Mouse (Mus musculus): ENCODE measurements at regions not wholly inside any gene's neighbourhood (a gene's known extent, or its start where the extent isn't known, plus 50 kb on each side); places are given as distances from the start of the nearest gene placed in this dataset.

DNA sequence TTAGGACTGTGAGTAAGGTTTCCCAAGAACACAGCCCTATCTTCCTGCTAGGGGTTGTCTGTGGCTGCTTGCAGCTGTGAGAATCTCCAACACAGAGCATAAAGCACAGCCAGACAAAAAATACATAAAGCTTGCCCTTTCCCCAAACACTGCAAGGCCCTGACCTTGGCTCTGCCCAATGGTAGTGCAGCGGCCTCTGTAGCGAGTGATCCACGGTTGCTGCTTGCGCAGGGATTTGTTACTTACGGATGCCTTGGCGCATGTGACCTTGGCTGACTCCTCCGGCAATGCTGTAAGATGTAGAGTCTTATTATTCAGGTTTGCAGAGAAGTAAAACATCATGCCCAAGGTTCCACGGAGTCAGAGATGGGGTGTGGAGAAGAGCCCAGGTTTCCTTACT lies 61.4 kb upstream of the Zfp703 start:
- H3K4me2 ChIP-seq, result no peak overlapping the region
- no peak overlapping the region for H3K9ac ChIP-seq (ENCODE audit: low read length)
- no peak for DNase-seq (ENCODE audit: low spot score, missing footprints)
- H3K4me3 ChIP-seq (ENCODE audit: low read depth, low read length), result no peak overlapping the region
- H3K9me3 ChIP-seq (ENCODE audit: control insufficient read depth, low read length), result no peaks in the 10 kb centered on the region
- H3K27ac ChIP-seq (ENCODE audit: low read depth, low read length), result no peak overlapping the region
- H3K36me3 ChIP-seq (ENCODE audit: control insufficient read depth, insufficient read depth, low read length), result no peaks in the 10 kb centered on the region
- no peaks in the 10 kb centered on the region for H3K27me3 ChIP-seq (ENCODE audit: control insufficient read depth, insufficient read depth, low read length)
- ATAC-seq (ENCODE audit: low FRiP score), result no peak
- H3K4me1 ChIP-seq (ENCODE audit: control insufficient read depth, insufficient read depth, low read length), result no peaks in the 10 kb centered on the region
- WGBS, result 88% methylated on average over 8 of the region's 8 CpGs

DNA sequence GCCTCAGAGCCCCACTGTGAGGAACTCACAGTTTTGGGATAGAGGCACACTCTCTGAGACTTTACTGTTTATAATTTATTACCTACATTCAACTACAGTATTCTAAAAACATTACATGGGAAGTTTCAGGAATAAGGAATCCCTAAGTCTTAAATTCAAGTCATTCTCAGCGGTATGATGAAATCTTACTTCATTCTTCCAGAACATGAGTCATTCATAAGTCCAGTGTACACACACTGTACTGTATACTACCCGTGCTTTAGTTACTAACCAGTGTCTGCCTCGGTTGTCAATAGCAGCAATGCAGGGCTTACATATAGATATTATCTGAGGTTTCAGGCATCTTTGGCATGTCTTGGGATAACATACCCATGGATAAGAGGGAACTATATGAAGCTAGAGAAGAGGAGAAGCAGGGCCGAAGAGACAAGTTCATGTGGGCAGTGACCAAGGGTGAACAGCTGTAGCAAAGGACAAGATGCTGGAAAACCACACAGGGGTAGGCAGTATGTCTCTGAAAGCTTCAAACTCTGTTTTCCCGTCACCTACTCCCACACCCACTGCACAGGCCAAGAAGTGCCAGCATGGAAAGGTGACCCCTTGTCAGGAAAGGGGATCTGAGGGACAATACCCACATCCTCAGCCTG lies 55.5 kb upstream of the Zfp703 start:
- H3K27me3 ChIP-seq (ENCODE audit: control insufficient read depth, insufficient read depth, low read length), result no peaks in the 10 kb centered on the region
- H3K9ac ChIP-seq (ENCODE audit: low read length), result no peak overlapping the region
- DNase-seq (ENCODE audit: low spot score, missing footprints) (no peak), ATAC-seq (ENCODE audit: low FRiP score) (no peak)
- H3K36me3 ChIP-seq (ENCODE audit: control insufficient read depth, insufficient read depth, low read length), result no peaks in the 10 kb centered on the region
- WGBS, result 87% methylated on average over 5 of the region's 5 CpGs
- H3K27ac ChIP-seq (ENCODE audit: low read depth, low read length), result no peak overlapping the region
- H3K4me3 ChIP-seq (ENCODE audit: low read depth, low read length), result no peak overlapping the region
- no peaks in the 10 kb centered on the region for H3K9me3 ChIP-seq (ENCODE audit: control insufficient read depth, low read length)
- no peaks in the 10 kb centered on the region for H3K4me1 ChIP-seq (ENCODE audit: control insufficient read depth, insufficient read depth, low read length)
- H3K4me2 ChIP-seq, result no peak overlapping the region

GRCm38 (mm10) chr8:26922178-26922540 lies 55.0 kb upstream of the Zfp703 start:
- WGBS, result 83% methylated on average over 5 of the region's 5 CpGs
- Histone ChIP-seq H3K4me1 (ENCODE audit: control insufficient read depth, insufficient read depth, low read length) (no peaks in the 10 kb centered on the region), H3K27ac (ENCODE audit: low read depth, low read length) (no peak overlapping the region)

DNA sequence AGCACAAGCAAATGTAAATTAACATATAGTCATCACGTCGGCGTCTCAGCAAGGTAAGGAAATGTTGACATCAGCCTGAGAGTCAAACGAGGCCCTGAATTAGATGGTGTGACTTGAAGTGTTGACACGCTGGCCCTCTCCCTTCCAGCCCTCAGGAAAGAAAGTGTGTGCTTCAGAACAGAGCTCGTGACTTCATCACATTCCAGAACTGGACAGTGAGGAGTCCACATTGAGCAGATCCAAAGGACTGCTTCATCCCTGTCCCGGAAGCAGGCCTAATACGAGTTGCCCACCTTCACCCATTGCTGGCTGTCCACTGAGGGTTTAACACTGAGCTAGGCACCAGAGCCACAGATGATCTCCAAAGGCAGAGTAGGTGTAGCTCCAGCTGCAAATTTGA lies 54.0 kb upstream of the Zfp703 start:
- DNase-seq (ENCODE audit: low spot score, missing footprints) (no peak), ATAC-seq (ENCODE audit: low FRiP score) (no peak)
- WGBS, result 88% methylated on average over 8 of the region's 8 CpGs
- no peaks in the 10 kb centered on the region for H3K9me3 ChIP-seq (ENCODE audit: control insufficient read depth, low read length)
- no peak overlapping the region for H3K4me2 ChIP-seq
- H3K27me3 ChIP-seq (ENCODE audit: control insufficient read depth, insufficient read depth, low read length), result no peaks in the 10 kb centered on the region
- H3K27ac ChIP-seq (ENCODE audit: low read depth, low read length), result no peak overlapping the region
- no peaks in the 10 kb centered on the region for H3K4me1 ChIP-seq (ENCODE audit: control insufficient read depth, insufficient read depth, low read length)
- no peaks in the 10 kb centered on the region for H3K36me3 ChIP-seq (ENCODE audit: control insufficient read depth, insufficient read depth, low read length)
- H3K4me3 ChIP-seq (ENCODE audit: low read depth, low read length), result no peak overlapping the region
- no peak overlapping the region for H3K9ac ChIP-seq (ENCODE audit: low read length)

More at GRCm38 (mm10) chr8:26922178-26922540, 55.0 kb upstream of the Zfp703 start:
- H3K27me3 ChIP-seq (ENCODE audit: control insufficient read depth, insufficient read depth, low read length), result no peaks in the 10 kb centered on the region
- DNase-seq (ENCODE audit: low spot score, missing footprints) (no peak), ATAC-seq (ENCODE audit: low FRiP score) (no peak)
- no peak overlapping the region for H3K4me3 ChIP-seq (ENCODE audit: low read depth, low read length)
- no peaks in the 10 kb centered on the region for H3K9me3 ChIP-seq (ENCODE audit: control insufficient read depth, low read length)
- no peak overlapping the region for H3K9ac ChIP-seq (ENCODE audit: low read length)
- no peaks in the 10 kb centered on the region for H3K36me3 ChIP-seq (ENCODE audit: control insufficient read depth, insufficient read depth, low read length)
- no peak overlapping the region for H3K4me2 ChIP-seq

All from midbrain, embryonic 11.5 days (tissue).